Mouse (Mus musculus): ENCODE results near the gene Naa40. TPM values are rescaled to one million over a fixed set of nuclear protein-coding genes. Genes with fewer than 3 reads are reported as not detected.

Naa40 gene
- total RNA-seq, 1 experiment from 2014 or later = 34.2 TPM

GRCm38 (mm10) chr19:7214484-7214883, 26.5 kb downstream of the Naa40 start:
- no peak for DNase-seq

GRCm38 (mm10) chr19:7213010-7213409, 28.0 kb downstream of the Naa40 start:
- DNase-seq = no peak

- DNase-seq = no peak
Measured at GRCm38 (mm10) chr19:7212216-7212615, 28.8 kb downstream of the Naa40 start.

GRCm38 (mm10) chr19:7209907-7210646, 30.9 kb downstream of the Naa40 start:
- DNase-seq = no peak

- peak; percentile 93 for DNase-seq
Measured at GRCm38 (mm10) chr19:7205753-7206736, 34.9 kb downstream of the Naa40 start, which contains the start of gene Otub1. Gene Otub1, minus strand, starts transcription at chr19:7206316.

- no peak for DNase-seq
Measured at GRCm38 (mm10) chr19:7205326-7205725, 35.7 kb downstream of the Naa40 start.

GRCm38 (mm10) chr19:7204898-7205297, 36.1 kb downstream of the Naa40 start:
- no peak for DNase-seq

GRCm38 (mm10) chr19:7200427-7200826, 40.6 kb downstream of the Naa40 start:
- DNase-seq = no peak

GRCm38 (mm10) chr19:7199089-7199488, 41.9 kb downstream of the Naa40 start:
- no peak for DNase-seq

- no peak for DNase-seq
Measured at GRCm38 (mm10) chr19:7197445-7197844, 43.5 kb downstream of the Naa40 start.

GRCm38 (mm10) chr19:7196741-7197270, 44.2 kb downstream of the Naa40 start:
- peak; percentile 55 for DNase-seq

GRCm38 (mm10) chr19:7195900-7196728, 44.9 kb downstream of the Naa40 start:
- DNase-seq = peak; percentile 78

- DNase-seq = no peak
Measured at GRCm38 (mm10) chr19:7192561-7192967, 48.4 kb downstream of the Naa40 start.

- no peak for DNase-seq
Measured at GRCm38 (mm10) chr19:7191639-7192038, 49.3 kb downstream of the Naa40 start.

- DNase-seq = no peak
Measured at GRCm38 (mm10) chr19:7190986-7191385, 50.0 kb downstream of the Naa40 start.

- DNase-seq = no peak
Measured at GRCm38 (mm10) chr19:7189026-7189425, 52.0 kb downstream of the Naa40 start.

- no peak for DNase-seq
Measured at GRCm38 (mm10) chr19:7187157-7187556, 53.8 kb downstream of the Naa40 start.

- DNase-seq = no peak
Measured at GRCm38 (mm10) chr19:7185715-7186291, 55.2 kb downstream of the Naa40 start.

GRCm38 (mm10) chr19:7185059-7185458, 55.9 kb downstream of the Naa40 start:
- DNase-seq = no peak

GRCm38 (mm10) chr19:7183419-7183818, 57.6 kb downstream of the Naa40 start:
- no peak for DNase-seq

- peak; percentile 67 for DNase-seq
Measured at GRCm38 (mm10) chr19:7182273-7182949, 58.6 kb downstream of the Naa40 start.
